Mouse (Mus musculus) erythroblast, adult 5-6 weeks (primary cell): ENCODE results near the gene Ncoa4. TPM values are rescaled to one million over a fixed set of nuclear protein-coding genes. Genes with fewer than 3 reads are reported as not detected.
"Not testable (repeated sequence)": the region's sequence is repeated elsewhere in the genome, so short reads cannot be mapped to it uniquely, and the experiment has no call there.

Source experiments
- ATAC-seq: replicated peaks from 2 replicates; pipeline ENCODE4 v1.8.0; 2016; ENCODE audit warnings: moderate number of reproducible peaks, mild to moderate bottlenecking, moderate TSS enrichment, inconsistent platforms; ENCODE audit not compliant: poor library complexity, low FRiP score, severe bottlenecking
- total RNA-seq, 2 experiments: library from RNA; stranded (forward) in 1 of 2; stranded (reverse) in 1 of 2; fragments of 150-400 nt in 1 of 2; fragments of 200-764, 138-1000 nt in 1 of 2; gene quantifications; 2 replicates each; pipeline versions ENCODE4 v1.2.3 to v1.2.4; 2015 to 2017; ENCODE audit warnings: low replicate concordance in 2 of 2

Ncoa4 gene
- total RNA-seq, 2 experiments from 2014 or later = 684 to 773 TPM

GRCm38 (mm10) chr14:32154758-32155157 is 4.9 kb upstream of the Ncoa4 start:
- no peak for ATAC-seq

GRCm38 (mm10) chr14:32159150-32159670 is 455 bp upstream of the Ncoa4 start:
- no peak for ATAC-seq

- ATAC-seq = peak; percentile 8
These were observed 898 bp downstream of the Ncoa4 start for GRCm38 (mm10) chr14:32160563-32160962.

- ATAC-seq = 0 out of 2 replicates have a peak, but pooled peaks have one; percentile 11
These were observed 1.6 kb downstream of the Ncoa4 start for GRCm38 (mm10) chr14:32161090-32161885.

GRCm38 (mm10) chr14:32162231-32162630 is 2.6 kb downstream of the Ncoa4 start:
- no peak for ATAC-seq

- ATAC-seq = no peak
These were observed 3.7 kb downstream of the Ncoa4 start for GRCm38 (mm10) chr14:32163203-32163888.

GRCm38 (mm10) chr14:32164173-32165051 is 4.7 kb downstream of the Ncoa4 start:
- ATAC-seq = no peak

GRCm38 (mm10) chr14:32165278-32166061 is 5.8 kb downstream of the Ncoa4 start:
- peak; percentile 74 for ATAC-seq

- ATAC-seq = no peak
These were observed 6.4 kb downstream of the Ncoa4 start for GRCm38 (mm10) chr14:32166062-32166441.

GRCm38 (mm10) chr14:32166840-32167239 is 7.2 kb downstream of the Ncoa4 start:
- ATAC-seq = no peak

GRCm38 (mm10) chr14:32167326-32167725 is 7.7 kb downstream of the Ncoa4 start:
- no peak for ATAC-seq

- peak; percentile 81 for ATAC-seq
These were observed 9.1 kb downstream of the Ncoa4 start for GRCm38 (mm10) chr14:32168653-32169231.

GRCm38 (mm10) chr14:32170137-32170536 is 10.5 kb downstream of the Ncoa4 start:
- ATAC-seq = no peak

- ATAC-seq = no peak
These were observed 15.6 kb downstream of the Ncoa4 start for GRCm38 (mm10) chr14:32175310-32175709.

GRCm38 (mm10) chr14:32176590-32176989 is 16.9 kb downstream of the Ncoa4 start:
- not testable (repeated sequence) for ATAC-seq

- ATAC-seq = peak; percentile 22; the same call in 1 of the 2 replicates
These were observed 19.9 kb downstream of the Ncoa4 start for GRCm38 (mm10) chr14:32179393-32180195.

- ATAC-seq = no peak
These were observed 21.2 kb downstream of the Ncoa4 start for GRCm38 (mm10) chr14:32180861-32181260.

- no peak for ATAC-seq
These were observed 24.2 kb downstream of the Ncoa4 start for GRCm38 (mm10) chr14:32183846-32184245.
